Mouse (Mus musculus) heart, postnatal 0 days (tissue): ENCODE measurements at regions not wholly inside any gene's neighbourhood (a gene's known extent, or its start where the extent isn't known, plus 50 kb on each side); places are given as distances from the start of the nearest gene placed in this dataset.

Experiments
- ATAC-seq: fragments of 200-750 bp; cut with Nextera tagmentation; 2 replicates; pipeline ENCODE4 v1.8.0; 2017; ENCODE audit warnings: low read depth, moderate number of reproducible peaks, moderate library complexity; ENCODE audit not compliant: insufficient read depth
- DNase-seq: peaks from one replicate; pipeline ENCODE4 v3.0.0-alpha.2; 2016; ENCODE audit warnings: low spot score
- H3K27ac ChIP-seq: fragments of 300-500 bp; sonication (generic); 2 replicates; pipeline ENCODE4 v1.5.1; 2014; ENCODE audit warnings: low read depth, mild to moderate bottlenecking
- H3K27me3 ChIP-seq: fragments of 300-500 bp; sonication (generic); 2 replicates; pipeline ENCODE4 v1.6.1; 2014; ENCODE audit warnings: low read length, mixed read lengths; ENCODE audit not compliant: control insufficient read depth, insufficient read depth
- H3K36me3 ChIP-seq: fragments of 300-500 bp; sonication (generic); replicated peaks from 2 replicates; pipeline ENCODE4 v1.6.1; 2014; ENCODE audit warnings: low read length, mixed read lengths; ENCODE audit not compliant: control insufficient read depth, insufficient read depth
- H3K4me1 ChIP-seq: fragments of 300-500 bp; sonication (generic); 2 replicates; pipeline ENCODE4 v1.6.1; 2014; ENCODE audit warnings: antibody characterized with exemption; ENCODE audit not compliant: control insufficient read depth, insufficient read depth
- H3K4me2 ChIP-seq: fragments of 300-500 bp; sonication (generic); 2 replicates; pipeline ENCODE4 v1.6.1; 2014; ENCODE audit warnings: low read depth, mild to moderate bottlenecking, low read length, moderate library complexity
- H3K4me3 ChIP-seq: fragments of 300-500 bp; sonication (generic); 2 replicates; pipeline ENCODE4 v1.5.1; 2014; ENCODE audit warnings: low read depth, low read length
- H3K9ac ChIP-seq: fragments of 300-500 bp; sonication (generic); replicated peaks from 2 replicates; pipeline ENCODE4 v1.6.1; 2014; ENCODE audit warnings: low read depth, low read length, mixed read lengths
- H3K9me3 ChIP-seq: fragments of 300-500 bp; sonication (generic); replicated peaks from 2 replicates; pipeline ENCODE4 v1.6.1; 2016; ENCODE audit warnings: low read length; ENCODE audit not compliant: control insufficient read depth
- CTCF ChIP-seq: IDR thresholded peaks from 2 replicates; pipeline ENCODE4 v1.5.1; 2016; ENCODE audit warnings: antibody characterized with exemption, control low read depth, low read depth
- EP300 ChIP-seq: IDR thresholded peaks from 2 replicates; pipeline ENCODE4 v1.6.1; 2016; ENCODE audit warnings: antibody characterized with exemption, low read depth
- WGBS: fragments of 180-500 bp; shearing (Covaris S2); extraction: QIAGEN DNeasy Blood & Tissue Kit; methylation state at CpG from one replicate; pipeline ENCODE4 v1.1.7; 2014; 5-methylcytosine and 5-hydroxymethylcytosine counted together

DNA sequence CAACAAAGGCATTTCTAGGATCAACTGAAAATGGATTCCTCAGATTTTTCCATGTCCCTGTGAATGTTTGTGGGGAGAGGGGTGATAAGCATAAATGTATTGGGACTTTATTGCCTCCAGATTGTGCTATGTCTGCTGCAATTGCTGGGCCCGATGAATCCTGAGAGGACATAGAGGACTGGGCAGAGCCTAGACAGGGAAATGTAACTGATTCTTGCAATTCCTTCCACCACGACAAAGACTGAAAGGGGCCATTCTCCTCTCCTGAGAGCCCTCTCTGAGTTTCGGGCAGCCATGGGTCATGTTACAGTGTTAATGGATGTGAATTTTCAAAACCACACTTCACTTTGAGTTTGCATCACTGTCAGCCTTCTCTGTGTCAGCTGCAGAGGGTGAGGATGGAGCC lies 159.7 kb upstream of the Gdf10 start:
- H3K4me1 ChIP-seq: no peaks in the 10 kb centered on the region
- TF ChIP-seq CTCF: no peak
- TF ChIP-seq EP300: no peak
- H3K4me3 ChIP-seq: no peak overlapping the region
- no peak overlapping the region for H3K9ac ChIP-seq
- H3K36me3 ChIP-seq: no peaks in the 10 kb centered on the region
- no peak for DNase-seq
- 67% methylated on average over 3 of the region's 3 CpGs for WGBS
- no peak for ATAC-seq
- no peak overlapping the region for H3K27ac ChIP-seq
- no peak overlapping the region for H3K4me2 ChIP-seq
- H3K27me3 ChIP-seq: no peaks in the 10 kb centered on the region
- no peaks in the 10 kb centered on the region for H3K9me3 ChIP-seq

DNA sequence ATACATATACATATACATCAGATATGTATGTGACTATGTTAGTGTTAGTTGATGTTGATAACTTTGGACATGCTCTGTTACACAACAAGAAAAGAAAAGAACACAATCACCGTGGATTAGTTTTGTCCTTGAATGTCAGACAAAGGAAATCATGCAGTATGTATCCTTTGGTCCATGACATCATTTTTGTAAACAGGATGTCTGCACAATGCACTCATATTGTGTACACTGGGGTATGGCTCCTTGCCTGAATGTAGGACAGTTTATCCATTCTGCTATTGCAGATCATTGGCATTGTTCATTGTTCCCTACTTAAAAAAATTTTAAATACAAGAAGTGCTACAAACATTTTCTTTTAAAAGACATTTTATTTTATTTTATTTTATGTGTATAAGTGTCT lies 157.6 kb upstream of the Gdf10 start:
- ATAC-seq: no peak
- WGBS: 61% methylated on average over 1 of the region's 1 CpGs

DNA sequence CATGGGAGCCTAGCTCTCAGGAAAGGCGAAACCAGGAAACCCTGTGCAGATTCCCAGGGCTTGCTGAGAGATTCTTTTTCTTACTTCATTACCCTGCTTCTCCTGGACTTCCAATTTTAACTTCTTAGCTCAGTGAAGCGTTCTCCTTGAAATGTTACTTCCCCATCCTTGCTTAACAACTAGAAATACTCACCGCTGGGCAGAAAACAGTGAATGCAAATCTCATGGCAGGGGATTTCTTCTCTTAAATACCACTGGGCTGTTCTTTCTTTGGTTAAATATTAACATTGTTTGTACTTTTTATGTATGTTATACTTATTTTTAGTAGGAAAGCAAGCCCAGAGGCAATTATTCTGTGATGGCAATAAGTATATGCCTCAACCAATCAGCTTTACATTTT lies 151.0 kb upstream of the Gdf10 start:
- H3K27me3 ChIP-seq: no peaks in the 10 kb centered on the region

More for the DNA sequence above, 157.6 kb upstream of the Gdf10 start:
- no peaks in the 10 kb centered on the region for H3K9me3 ChIP-seq
- no peaks in the 10 kb centered on the region for H3K27me3 ChIP-seq
- no peak overlapping the region for H3K4me2 ChIP-seq
- TF ChIP-seq EP300 (no peak), CTCF (no peak)
- H3K36me3 ChIP-seq: no peaks in the 10 kb centered on the region
- no peak overlapping the region for H3K9ac ChIP-seq
- no peak overlapping the region for H3K27ac ChIP-seq
- DNase-seq: no peak
- no peak overlapping the region for H3K4me3 ChIP-seq
- no peaks in the 10 kb centered on the region for H3K4me1 ChIP-seq

DNA sequence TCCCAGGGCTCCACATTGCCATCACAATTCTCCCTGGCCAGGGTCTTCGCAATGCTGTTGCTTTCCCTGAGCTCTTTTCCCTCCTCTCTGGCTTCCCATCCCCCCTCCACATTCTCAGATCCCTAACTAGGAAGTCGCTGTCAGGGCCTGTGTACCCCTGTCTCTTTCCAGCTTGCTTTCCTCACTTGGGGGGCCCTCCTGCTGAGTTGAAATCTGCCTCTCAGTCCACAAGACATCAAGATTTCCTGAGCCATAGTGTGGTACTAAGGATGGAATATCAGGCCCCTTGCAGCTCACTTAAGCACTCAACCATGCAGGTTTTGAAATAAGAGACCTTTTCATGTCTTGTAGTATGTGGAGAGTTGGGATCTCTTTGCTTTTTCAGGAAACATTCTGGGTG lies 133.8 kb upstream of the Gdf10 start:
- no peak for ATAC-seq
- Histone ChIP-seq H3K27me3 (no peaks in the 10 kb centered on the region), H3K9ac (no peak overlapping the region), H3K4me2 (no peak overlapping the region), H3K27ac (no peak overlapping the region), H3K9me3 (no peaks in the 10 kb centered on the region), H3K4me1 (no peaks in the 10 kb centered on the region), H3K36me3 (no peaks in the 10 kb centered on the region), H3K4me3 (no peak overlapping the region)
- 30% methylated on average over 2 of the region's 2 CpGs for WGBS
- no peak for DNase-seq
- TF ChIP-seq CTCF (no peak), EP300 (no peak)

More for the DNA sequence above, 151.0 kb upstream of the Gdf10 start:
- no peak overlapping the region for H3K27ac ChIP-seq
- ATAC-seq (no peak), DNase-seq (no peak)
- WGBS: 74% methylated on average over 3 of the region's 3 CpGs
- H3K9ac ChIP-seq: no peak overlapping the region
- H3K36me3 ChIP-seq: no peaks in the 10 kb centered on the region
- H3K4me1 ChIP-seq: no peaks in the 10 kb centered on the region
- TF ChIP-seq CTCF: no peak
- no peak for TF ChIP-seq EP300
- H3K9me3 ChIP-seq: no peaks in the 10 kb centered on the region
- no peak overlapping the region for H3K4me2 ChIP-seq
- H3K4me3 ChIP-seq: no peak overlapping the region

DNA sequence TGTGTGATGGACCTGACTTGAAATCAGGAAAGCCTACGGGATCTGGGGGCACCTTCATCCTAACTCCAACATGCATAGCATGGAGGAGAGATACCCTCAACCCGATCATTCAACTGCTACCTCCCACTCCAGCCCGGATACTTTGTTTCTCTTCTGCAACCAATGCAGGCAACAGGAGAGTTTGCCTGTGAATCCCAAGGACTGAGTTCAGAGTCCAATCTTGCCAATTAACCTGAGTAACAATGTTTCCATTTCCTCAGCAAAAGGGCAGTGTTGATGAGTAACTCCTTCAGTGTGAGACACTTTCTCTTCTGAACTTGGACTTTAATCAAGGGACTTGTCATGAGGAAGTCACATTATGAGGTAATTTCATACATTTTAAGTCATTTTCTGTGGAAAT lies 129.1 kb upstream of the Gdf10 start:
- H3K4me3 ChIP-seq: no peak overlapping the region
- no peaks in the 10 kb centered on the region for H3K27me3 ChIP-seq
- DNase-seq (no peak), ATAC-seq (no peak)
- H3K4me2 ChIP-seq: no peak overlapping the region
- H3K27ac ChIP-seq: no peak overlapping the region
- 74% methylated on average over 3 of the region's 3 CpGs for WGBS
- H3K9ac ChIP-seq: no peak overlapping the region
- TF ChIP-seq EP300 (no peak), CTCF (no peak)
- no peaks in the 10 kb centered on the region for H3K9me3 ChIP-seq
- no peaks in the 10 kb centered on the region for H3K36me3 ChIP-seq
- no peaks in the 10 kb centered on the region for H3K4me1 ChIP-seq

DNA sequence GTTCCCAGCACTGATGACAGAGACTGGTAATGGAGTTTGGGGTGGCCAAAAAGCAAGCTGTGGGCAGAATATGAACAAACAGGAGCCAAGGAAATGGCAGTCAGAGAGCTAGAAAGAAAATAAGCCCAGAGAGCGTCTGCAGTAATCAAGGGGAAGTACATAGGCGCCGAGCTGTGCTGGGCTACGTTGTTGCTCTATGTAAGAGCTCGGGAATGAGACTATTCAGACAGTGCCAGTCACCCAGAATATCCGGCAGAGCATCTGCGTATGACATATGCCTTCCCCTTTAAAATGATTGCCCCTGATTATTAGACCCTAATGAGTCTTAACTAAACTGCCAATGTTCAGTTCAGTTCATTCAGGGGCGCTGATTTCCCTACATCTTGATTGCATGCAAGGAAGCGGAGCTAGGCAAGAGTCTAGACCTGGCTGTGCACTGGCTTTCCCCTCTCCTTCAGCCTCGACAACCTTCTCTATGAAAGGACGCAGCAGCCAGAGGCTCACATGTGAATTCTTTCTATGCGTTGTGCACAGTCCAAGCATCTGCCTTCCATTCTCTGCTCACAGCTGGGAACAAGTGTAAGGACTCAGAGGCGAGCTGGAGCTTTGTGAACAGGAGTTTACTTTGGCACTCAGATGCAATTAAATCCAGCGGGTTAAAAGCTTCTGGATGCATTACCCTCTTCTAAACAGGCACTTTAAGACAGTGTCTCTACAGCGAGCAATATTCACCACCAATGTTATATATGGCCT lies 125.7 kb upstream of the Gdf10 start:
- H3K9me3 ChIP-seq: no peaks in the 10 kb centered on the region
- H3K4me1 ChIP-seq: no peaks in the 10 kb centered on the region
- 63% methylated on average over 15 of the region's 15 CpGs for WGBS
- DNase-seq (no peak), ATAC-seq (no peak)
- H3K36me3 ChIP-seq: no peaks in the 10 kb centered on the region
- no peak overlapping the region for H3K4me3 ChIP-seq
- no peak overlapping the region for H3K4me2 ChIP-seq
- H3K27me3 ChIP-seq: no peaks in the 10 kb centered on the region
- TF ChIP-seq EP300 (no peak), CTCF (no peak)
- no peak overlapping the region for H3K27ac ChIP-seq
- no peak overlapping the region for H3K9ac ChIP-seq
